Mouse (Mus musculus): ENCODE measurements around the gene Preb. TPM values are rescaled to one million over a fixed set of nuclear protein-coding genes. Genes with fewer than 3 reads are reported as not detected.

The Preb gene
- polyA plus RNA-seq, 2 experiments from 2014 or later: 60.4 to 71.0 TPM

Other genes starting within 250 kb of the Preb start
- not detected for gene Dpysl5, start 248.8 kb downstream of the Preb start, polyA plus RNA-seq (2017; shearing (Covaris generic))
- gene Mapre3, start 145.7 kb downstream of the Preb start, polyA plus RNA-seq (2017; shearing (Covaris generic)): 1 to 10 TPM; 2.5 to 2.7 TPM
- gene Tmem214, start 92.3 kb downstream of the Preb start, polyA plus RNA-seq (2017; shearing (Covaris generic)): 10 to 100 TPM; 20.4 to 24.5 TPM
- gene Agbl5, start 71.7 kb downstream of the Preb start, polyA plus RNA-seq (2017; shearing (Covaris generic)): 1 to 10 TPM; 4.6 to 6.5 TPM
- gene Ost4, start 52.6 kb downstream of the Preb start, polyA plus RNA-seq (2017; shearing (Covaris generic)): 100 to 1,000 TPM; 277 to 289 TPM
- gene Emilin1, start 47.0 kb downstream of the Preb start, polyA plus RNA-seq (2017; shearing (Covaris generic)): under 1 TPM; 0.33 to 0.42 TPM
- gene Khk, start 38.9 kb downstream of the Preb start, polyA plus RNA-seq (2017; shearing (Covaris generic)): 10 to 100 TPM; 11.9 to 20.6 TPM
- gene Cgref1, start 14.8 kb downstream of the Preb start, polyA plus RNA-seq (2017; shearing (Covaris generic)): under 1 TPM in 1 of 2 experiments, not detected in 1; 0.50 TPM
- not detected for gene Tcf23, start 8.3 kb upstream of the Preb start, polyA plus RNA-seq (2017; shearing (Covaris generic))
- 10 to 100 TPM; 80.2 to 81.8 TPM for gene Atraid, start 88.0 kb upstream of the Preb start, polyA plus RNA-seq (2017; shearing (Covaris generic))
- 1 to 10 TPM; 2.7 to 3.2 TPM for gene Slc5a6, start 88.6 kb upstream of the Preb start, polyA plus RNA-seq (2017; shearing (Covaris generic))
- gene Cad, start 94.4 kb upstream of the Preb start, polyA plus RNA-seq (2017; shearing (Covaris generic)): 1 to 10 TPM; 5.7 to 9.7 TPM
- gene Dnajc5g, start 145.9 kb upstream of the Preb start, polyA plus RNA-seq (2017; shearing (Covaris generic)): under 1 TPM in 1 of 2 experiments, not detected in 1; 0.28 TPM
- gene Slc30a3, start 147.9 kb upstream of the Preb start, polyA plus RNA-seq (2017; shearing (Covaris generic)): not detected
- not detected for gene Trim54, start 156.4 kb upstream of the Preb start, polyA plus RNA-seq (2017; shearing (Covaris generic))
- gene Ucn, start 178.5 kb upstream of the Preb start, polyA plus RNA-seq (2017; shearing (Covaris generic)): not detected
- 10 to 100 TPM; 44.0 to 44.5 TPM for gene Mpv17, start 193.9 kb upstream of the Preb start, polyA plus RNA-seq (2017; shearing (Covaris generic))
- 1 to 10 TPM; 1.6 to 2.3 TPM for gene Gm29609, start 219.6 kb upstream of the Preb start, polyA plus RNA-seq (2017; shearing (Covaris generic))
- gene Gtf3c2, start 219.8 kb upstream of the Preb start, polyA plus RNA-seq (2017; shearing (Covaris generic)): 10 to 100 TPM; 64.6 to 66.3 TPM
- gene Snx17, start 232.9 kb upstream of the Preb start, polyA plus RNA-seq (2017; shearing (Covaris generic)): 100 to 1,000 TPM in 1 of 2 experiments, 10 to 100 TPM in 1; 99.1 to 123 TPM
- gene Eif2b4, start 233.1 kb upstream of the Preb start, polyA plus RNA-seq (2017; shearing (Covaris generic)): 10 to 100 TPM; 37.6 to 41.9 TPM
- 1 to 10 TPM; 2.4 to 4.4 TPM for gene Zfp513, start 241.9 kb upstream of the Preb start, polyA plus RNA-seq (2017; shearing (Covaris generic))

Measured in activated CD4-positive, CD25-positive, alpha-beta regulatory T cell, adult 4 months (primary cell).